Mouse (Mus musculus): ENCODE data around the gene Ccdc121.

DNA sequence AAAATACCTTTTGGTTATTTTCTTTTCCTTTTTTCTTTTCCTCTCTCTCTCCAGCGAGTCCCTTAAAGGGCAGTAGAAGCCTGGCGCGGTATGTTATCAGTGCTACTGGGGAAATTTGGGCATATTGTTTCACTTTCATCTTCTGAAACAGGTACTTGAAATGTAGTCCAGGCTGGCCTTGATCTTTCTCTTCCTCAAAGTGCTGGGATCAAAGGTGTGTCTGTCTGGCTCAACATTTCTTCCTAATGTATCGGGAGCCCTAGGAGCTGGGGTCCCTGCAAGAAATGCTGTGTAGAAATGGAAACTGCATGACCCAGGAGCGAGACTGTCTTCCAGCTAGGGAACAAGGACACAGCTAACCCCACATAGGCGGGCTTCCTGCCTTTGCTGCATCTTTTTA, 49.1 kb upstream of the Ccdc121 start:
- TF ChIP-seq GATA1 (IDR thresholded peaks at IDR 0.05; ENCODE audit: borderline replicate concordance, low read length) (no peak), FLI1 (IDR thresholded peaks at IDR 0.05; ENCODE audit: low read length) (no peak)

Measured in megakaryocyte, embryonic 14.5 days (primary cell).